Mouse (Mus musculus) embryonic fibroblast, embryonic 13.5 days (primary cell): ENCODE measurements at regions not wholly inside any gene's neighbourhood (a gene's known extent, or its start where the extent isn't known, plus 50 kb on each side); places are given as distances from the start of the nearest gene placed in this dataset.

Experiments
- H3K27ac ChIP-seq: 2 replicates; pipeline ENCODE4 v1.5.1; 2012; ENCODE audit warnings: low read length, control low read depth, inconsistent platforms; ENCODE audit not compliant: insufficient read depth
- H3K4me1 ChIP-seq: 2 replicates; pipeline ENCODE4 v1.6.1; 2011; ENCODE audit warnings: low read length; ENCODE audit not compliant: control insufficient read depth, insufficient read depth
- H3K4me3 ChIP-seq: 2 replicates; pipeline ENCODE4 v1.5.1; 2011; ENCODE audit warnings: mild to moderate bottlenecking, control low read depth, low read length; ENCODE audit not compliant: insufficient read depth
- CTCF ChIP-seq: IDR thresholded peaks from 2 replicates; pipeline ENCODE4 v1.5.1; 2011; ENCODE audit warnings: mild to moderate bottlenecking, control low read depth, low read length, moderate library complexity, borderline replicate concordance; ENCODE audit not compliant: insufficient read depth
- POLR2A ChIP-seq: IDR thresholded peaks from 2 replicates; pipeline ENCODE4 v1.6.1; 2011; ENCODE audit warnings: low read depth, mild to moderate bottlenecking, control low read depth, low read length, moderate library complexity

DNA sequence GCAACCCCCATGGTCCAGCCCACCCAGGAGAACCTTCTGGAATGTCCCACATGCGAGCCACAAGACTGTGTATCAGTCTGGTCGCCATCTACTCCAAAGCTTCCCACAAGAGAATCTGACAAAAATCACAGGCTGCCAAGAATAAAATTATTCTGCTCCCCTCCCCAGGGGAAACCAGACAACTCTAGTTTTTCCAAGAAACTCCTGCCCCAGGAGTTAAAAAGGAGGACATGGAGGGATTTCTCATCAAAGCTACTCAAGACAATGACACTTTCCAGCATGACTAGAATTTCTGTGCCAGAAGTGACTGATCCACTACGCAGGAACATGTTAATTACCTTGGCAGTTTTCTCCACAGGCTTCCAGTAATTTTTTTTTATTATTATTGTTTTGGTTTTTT, 98.4 kb downstream of the Psmg1 start:
- H3K27ac ChIP-seq = no peak overlapping the region
- no peak for TF ChIP-seq CTCF
- no peak for TF ChIP-seq POLR2A
- H3K4me3 ChIP-seq = no peak overlapping the region
- H3K4me1 ChIP-seq = no peaks in the 10 kb centered on the region

DNA sequence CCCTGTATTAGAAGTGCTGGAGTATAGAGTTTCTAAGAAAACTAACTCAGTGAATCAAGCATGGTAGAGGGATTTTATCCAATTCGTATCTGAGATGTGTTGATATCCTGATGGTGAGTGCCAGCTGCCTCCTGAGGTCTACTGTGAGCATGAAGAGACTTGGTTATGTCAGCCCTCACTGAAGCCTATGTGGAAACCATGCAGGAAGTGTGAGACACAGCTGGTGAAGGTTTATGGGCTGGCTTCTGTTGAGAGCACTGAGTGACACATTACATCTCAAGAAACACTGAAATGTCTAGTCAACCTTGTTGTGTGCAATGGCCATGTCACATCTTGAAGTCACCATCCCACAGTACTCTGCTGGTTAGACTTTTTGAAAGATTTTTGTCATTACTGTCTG, 104.6 kb downstream of the Psmg1 start:
- H3K27ac ChIP-seq = no peak overlapping the region
- TF ChIP-seq POLR2A (no peak), CTCF (no peak)
- no peaks in the 10 kb centered on the region for H3K4me1 ChIP-seq
- H3K4me3 ChIP-seq = no peak overlapping the region

DNA sequence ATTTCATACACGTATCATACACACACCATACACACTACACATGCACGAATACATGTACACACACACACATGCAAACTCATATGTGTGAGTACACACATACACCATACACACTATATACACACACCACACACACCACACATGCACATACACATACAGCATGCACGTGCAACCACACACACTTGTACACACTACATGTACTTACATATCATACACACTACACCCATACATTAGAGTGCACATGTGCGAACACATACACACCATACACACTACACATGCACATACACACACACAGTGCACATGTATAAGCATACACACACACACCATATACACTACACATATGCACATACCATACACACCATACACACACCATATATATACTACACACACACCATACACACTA, 117.5 kb downstream of the Psmg1 start:
- H3K4me1 ChIP-seq = no peaks in the 10 kb centered on the region
- H3K27ac ChIP-seq = no peak overlapping the region
- TF ChIP-seq POLR2A (no peak), CTCF (no peak)
- H3K4me3 ChIP-seq = no peak overlapping the region

DNA sequence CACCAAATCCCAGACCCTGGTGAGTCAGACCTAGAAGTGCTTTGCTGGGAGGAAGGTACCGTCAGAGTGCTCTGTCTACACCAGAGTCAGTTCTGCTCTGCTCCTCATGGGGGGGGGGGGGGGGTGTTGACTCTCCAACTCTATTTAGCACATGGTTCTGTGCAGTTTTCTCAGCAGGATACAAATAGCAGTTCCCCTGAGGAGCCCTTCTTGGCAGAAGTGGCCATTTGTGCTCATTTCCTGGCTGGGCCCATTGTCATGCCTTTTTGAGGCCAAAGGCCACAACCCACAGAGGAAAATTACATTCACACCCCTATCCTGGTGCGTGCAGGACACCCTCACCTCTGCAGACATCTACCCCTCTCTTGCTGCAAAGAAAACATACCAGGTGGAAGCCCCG, 118.3 kb downstream of the Psmg1 start:
- no peak for TF ChIP-seq CTCF
- no peak for TF ChIP-seq POLR2A
- H3K4me3 ChIP-seq = no peak overlapping the region
- no peaks in the 10 kb centered on the region for H3K4me1 ChIP-seq
- no peak overlapping the region for H3K27ac ChIP-seq

DNA sequence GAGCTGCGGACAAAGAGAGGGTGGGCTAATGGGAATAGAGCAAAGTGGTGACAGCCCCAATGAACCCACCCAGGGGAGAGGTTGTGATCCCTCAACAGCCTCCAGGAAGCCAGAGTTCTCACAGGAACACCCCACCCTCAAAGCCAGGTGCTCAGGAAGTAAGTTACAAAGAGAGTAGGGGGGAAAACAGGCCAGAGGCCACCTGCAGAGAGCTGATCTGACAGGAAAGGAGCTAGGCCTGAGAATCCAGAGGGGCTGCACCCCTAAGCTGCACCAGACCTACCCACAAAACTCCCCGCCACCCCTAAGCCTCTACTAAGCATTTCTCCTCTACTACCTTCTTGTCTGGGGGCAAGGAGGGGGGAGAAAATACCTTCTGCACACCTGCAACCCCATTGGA, 120.5 kb downstream of the Psmg1 start:
- Histone ChIP-seq H3K4me3 (no peak overlapping the region), H3K27ac (no peak overlapping the region), H3K4me1 (no peaks in the 10 kb centered on the region)
- TF ChIP-seq CTCF (no peak), POLR2A (no peak)

DNA sequence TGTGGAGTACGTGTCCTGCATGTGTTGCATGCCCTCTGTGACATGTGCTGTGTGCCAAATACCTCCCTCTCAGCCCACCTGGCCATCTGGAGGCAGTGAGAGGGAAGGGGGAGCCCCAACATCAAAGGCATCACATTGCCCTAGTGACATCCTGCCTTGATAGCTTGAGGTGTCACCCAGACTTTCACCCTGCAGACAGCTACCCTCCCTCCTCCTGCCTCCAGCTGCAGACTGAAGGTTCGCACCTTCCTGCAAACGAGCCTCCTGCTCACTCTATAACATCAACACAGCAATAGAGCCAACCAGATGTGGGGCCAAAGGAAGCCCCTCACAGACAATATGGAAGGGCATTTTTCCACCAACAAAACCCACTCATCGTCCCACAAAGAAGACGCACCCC, 121.3 kb downstream of the Psmg1 start:
- H3K27ac ChIP-seq = no peak overlapping the region
- no peaks in the 10 kb centered on the region for H3K4me1 ChIP-seq
- no peak for TF ChIP-seq CTCF
- TF ChIP-seq POLR2A = no peak
- H3K4me3 ChIP-seq = no peak overlapping the region

DNA sequence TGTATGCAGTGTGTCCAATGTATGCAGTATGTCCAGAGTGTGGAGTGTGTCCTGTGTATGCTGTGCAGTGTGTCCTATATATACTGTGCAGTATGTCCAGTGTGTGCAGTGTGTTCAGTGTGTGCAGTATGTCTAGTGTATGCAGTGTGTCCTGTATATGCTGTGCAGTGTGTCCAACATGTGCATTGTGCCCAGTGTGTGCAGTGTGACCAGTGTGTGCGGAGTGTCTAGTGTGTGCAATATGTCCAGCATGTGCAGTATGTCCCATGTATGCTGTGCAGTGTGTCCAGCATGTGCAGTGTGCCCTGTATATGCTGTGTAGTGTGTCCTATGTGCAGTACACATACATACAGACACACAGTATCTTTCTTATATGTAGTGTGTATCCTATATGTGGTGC, 121.9 kb downstream of the Psmg1 start:
- Histone ChIP-seq H3K4me3 (no peak overlapping the region), H3K27ac (no peak overlapping the region), H3K4me1 (no peaks in the 10 kb centered on the region)
- no peak for TF ChIP-seq POLR2A
- no peak for TF ChIP-seq CTCF

DNA sequence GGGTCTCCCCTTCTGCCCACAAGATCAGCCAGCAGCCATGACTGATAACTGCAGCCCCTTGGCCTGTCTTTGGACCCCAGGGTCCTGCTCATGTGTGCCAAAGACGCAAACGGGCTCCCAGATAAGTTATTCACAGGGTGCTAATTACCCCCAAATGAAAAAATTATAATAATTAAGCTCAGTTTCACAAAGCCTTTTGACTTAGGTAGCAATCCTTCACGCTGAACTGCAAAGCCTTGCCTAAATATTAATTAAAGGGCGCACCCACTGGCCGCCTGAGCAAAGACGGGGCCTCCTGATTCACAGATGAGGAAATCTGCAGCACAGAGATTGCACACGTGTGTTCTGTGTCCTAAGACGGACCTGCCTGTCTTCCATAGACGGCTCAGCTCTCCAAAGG, 123.2 kb downstream of the Psmg1 start:
- no peak overlapping the region for H3K4me3 ChIP-seq
- H3K4me1 ChIP-seq = no peaks in the 10 kb centered on the region
- no peak for TF ChIP-seq POLR2A
- no peak overlapping the region for H3K27ac ChIP-seq

DNA sequence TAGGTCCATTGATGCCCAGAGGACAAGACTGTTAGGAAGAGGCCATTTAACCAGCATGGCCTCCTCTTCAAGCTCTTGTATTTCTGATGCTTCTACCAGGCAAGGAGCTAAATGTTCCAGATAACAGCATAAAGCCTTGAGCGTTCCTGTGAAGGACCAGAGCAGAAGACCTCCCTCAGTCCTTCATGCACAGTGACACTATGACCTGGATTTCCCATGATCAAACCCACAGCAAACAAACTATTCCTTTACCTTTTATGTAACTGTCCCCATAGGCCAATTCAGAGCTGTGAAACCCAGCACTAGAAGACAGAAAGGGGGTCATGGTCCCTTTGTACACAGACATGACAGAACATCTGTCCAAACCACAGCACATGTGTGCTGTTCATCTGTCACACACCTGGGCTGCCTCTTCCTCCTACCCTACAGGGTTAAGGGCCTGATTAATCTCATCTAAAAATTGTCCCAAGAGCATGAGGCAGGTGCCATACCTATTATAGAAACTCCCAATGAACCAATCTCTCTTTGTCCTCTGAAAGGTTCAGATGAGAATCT, 123.8 kb downstream of the Psmg1 start:
- Histone ChIP-seq H3K4me1 (no peaks in the 10 kb centered on the region), H3K4me3 (no peak overlapping the region), H3K27ac (no peak overlapping the region)
- TF ChIP-seq CTCF = no peak
- TF ChIP-seq POLR2A = no peak

DNA sequence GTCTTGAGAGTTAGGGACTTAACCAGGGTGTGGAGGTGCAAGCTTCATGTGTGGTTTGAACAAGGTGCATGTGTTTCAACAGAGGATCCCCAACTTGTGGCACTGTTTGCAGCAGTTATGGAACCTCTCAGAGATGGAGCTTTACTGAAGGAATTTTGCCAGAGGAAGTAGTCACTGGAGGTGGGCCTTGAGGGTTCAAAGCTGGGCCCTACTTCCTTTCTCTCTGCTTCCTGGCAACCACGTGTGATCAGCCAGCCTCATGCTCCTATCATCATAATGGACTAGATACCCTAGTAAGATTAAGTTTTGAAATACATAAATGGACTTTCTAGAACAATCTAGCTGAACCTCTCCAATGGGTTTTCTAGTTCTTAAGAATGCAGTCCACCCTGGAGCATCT, 125.2 kb downstream of the Psmg1 start:
- Histone ChIP-seq H3K27ac (no peak overlapping the region), H3K4me3 (no peak overlapping the region), H3K4me1 (no peaks in the 10 kb centered on the region)
- TF ChIP-seq POLR2A (no peak), CTCF (no peak)

DNA sequence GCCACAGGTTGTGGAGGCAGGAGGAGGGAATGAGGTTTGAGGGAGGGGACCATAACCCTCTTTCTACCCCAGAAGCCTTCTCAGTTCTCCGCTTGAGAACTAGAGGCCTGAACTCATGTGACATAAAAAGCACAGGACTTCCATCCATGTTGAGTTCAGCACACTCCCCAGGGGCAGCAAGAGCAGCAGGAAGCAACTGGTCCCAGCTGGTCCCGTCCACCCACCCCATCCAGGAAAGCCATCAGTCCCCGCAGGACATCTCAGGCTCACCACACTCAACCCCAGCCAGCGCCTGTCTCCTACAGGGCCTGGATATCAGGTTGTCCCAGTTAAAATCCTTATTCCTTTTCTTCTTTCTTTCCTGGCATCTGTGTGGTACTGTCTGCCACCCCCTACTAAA, 126.1 kb downstream of the Psmg1 start:
- Histone ChIP-seq H3K27ac (no peak overlapping the region), H3K4me1 (no peaks in the 10 kb centered on the region)

More for the DNA sequence above, 126.1 kb downstream of the Psmg1 start:
- no peak overlapping the region for H3K4me3 ChIP-seq
- TF ChIP-seq POLR2A (no peak), CTCF (no peak)
